Mouse (Mus musculus) lung, adult 2 months (tissue): ENCODE measurements at regions not wholly inside any gene's neighbourhood (a gene's known extent, or its start where the extent isn't known, plus 50 kb on each side); places are given as distances from the start of the nearest gene placed in this dataset.

Experiments used
- CTCF ChIP-seq: fragments of 200-500 bp; IDR thresholded peaks from 2 replicates; pipeline ENCODE4 v1.5.1; 2011; ENCODE audit warnings: mild to moderate bottlenecking, low read length, control low read depth; ENCODE audit not compliant: insufficient read depth
- POLR2A ChIP-seq: fragments of 200-500 bp; IDR thresholded peaks from 2 replicates; pipeline ENCODE4 v1.6.1; 2011; ENCODE audit warnings: low read depth, mild to moderate bottlenecking, control low read depth, low read length, borderline replicate concordance; ENCODE audit errors: extremely low read depth

DNA sequence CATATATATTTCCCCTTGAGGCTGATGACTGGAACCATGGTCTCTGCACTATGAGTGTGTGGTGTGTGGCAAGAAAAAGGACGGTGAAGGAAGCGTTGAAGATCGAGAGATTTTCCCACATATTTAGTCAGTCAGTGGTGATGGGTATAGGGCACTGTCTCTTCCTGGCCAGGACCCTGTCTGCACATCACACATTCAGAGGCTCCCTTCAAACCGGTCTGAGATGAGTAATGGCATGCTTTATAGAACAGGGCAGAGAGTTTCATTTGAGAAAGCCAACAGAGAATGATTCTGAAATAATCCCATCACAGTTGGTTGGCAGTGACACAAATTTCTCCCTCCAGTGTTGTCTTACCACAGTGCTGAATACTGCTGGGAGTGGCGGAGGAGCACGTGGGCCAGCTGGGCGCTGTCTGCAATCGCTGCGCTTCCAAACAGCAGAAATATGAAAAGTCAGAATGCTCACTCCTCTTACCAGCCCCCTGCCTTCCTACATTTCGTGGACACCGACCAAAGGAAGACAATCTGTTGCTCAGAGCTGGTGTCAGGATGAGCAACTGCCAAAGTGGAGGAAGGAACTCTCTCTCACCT, 77.2 kb upstream of the Rapgef5 start:
- TF ChIP-seq CTCF (no peak), POLR2A (no peak)
